Mouse (Mus musculus) CH12.LX (cell line): ENCODE data around the gene Mief2.

Experiments used
- CTCF ChIP-seq, 2 experiments: IDR thresholded peaks in 1 of 2; conservative IDR thresholded peaks in 1 of 2; 2 replicates each; pipeline ENCODE4 v1.5.1; 2011 to 2012; ENCODE audit warnings: low read depth in 2 of 2, low read length in 2 of 2, improper control_type of control experiment in 1 of 2, inconsistent platforms in 1 of 2, mild to moderate bottlenecking in 1 of 2, moderate library complexity in 1 of 2
- EP300 ChIP-seq: IDR thresholded peaks from 2 replicates; pipeline ENCODE4 v1.6.1; 2011; ENCODE audit warnings: low read length, improper control_type of control experiment
- POLR2A ChIP-seq: IDR thresholded peaks from 2 replicates; pipeline ENCODE4 v1.6.1; 2011; ENCODE audit warnings: low read depth, mild to moderate bottlenecking, improper control_type of control experiment, low read length

GRCm38 (mm10) chr11:60774841-60775240, 46.6 kb downstream of the Mief2 start:
- TF ChIP-seq CTCF (conservative IDR thresholded peaks at IDR 0.05 in 1 of 2, IDR thresholded peaks at IDR 0.05 in 1 of 2; ENCODE audit: low read depth in 2 of 2, low read length in 2 of 2) (no peak), POLR2A (no peak), EP300 (no peak)
